Mouse (Mus musculus) intestine, embryonic 16.5 days (tissue): ENCODE measurements at regions not wholly inside any gene's neighbourhood (a gene's known extent, or its start where the extent isn't known, plus 50 kb on each side); places are given as distances from the start of the nearest gene placed in this dataset.

Experiments used
- ATAC-seq: fragments of 200-750 bp; cut with Nextera tagmentation; 2 replicates; pipeline ENCODE4 v1.8.0; 2017; ENCODE audit warnings: moderate TSS enrichment, moderate library complexity
- H3K27ac ChIP-seq: fragments of 300-500 bp; sonication (generic); 2 replicates; pipeline ENCODE4 v1.5.1; 2014; ENCODE audit warnings: mild to moderate bottlenecking, low read length
- H3K27me3 ChIP-seq: fragments of 300-500 bp; sonication (generic); replicated peaks from 2 replicates; pipeline ENCODE4 v1.6.1; 2014; ENCODE audit warnings: low read length, control low read depth, mixed read lengths; ENCODE audit not compliant: control insufficient read depth, insufficient read depth
- H3K36me3 ChIP-seq: fragments of 300-500 bp; sonication (generic); 2 replicates; pipeline ENCODE4 v1.6.1; 2014; ENCODE audit warnings: low read length, control low read depth; ENCODE audit not compliant: control insufficient read depth, insufficient read depth
- H3K4me1 ChIP-seq: fragments of 300-500 bp; sonication (generic); 2 replicates; pipeline ENCODE4 v1.6.1; 2014; ENCODE audit warnings: low read length, control low read depth, mixed read lengths; ENCODE audit not compliant: control insufficient read depth, insufficient read depth
- H3K4me2 ChIP-seq: fragments of 300-500 bp; sonication (generic); 2 replicates; pipeline ENCODE4 v1.6.1; 2014; ENCODE audit warnings: low read depth, low read length, control low read depth
- H3K4me3 ChIP-seq: fragments of 300-500 bp; sonication (generic); 2 replicates; pipeline ENCODE4 v1.5.1; 2014; ENCODE audit warnings: mild to moderate bottlenecking, low read length
- H3K9ac ChIP-seq: fragments of 300-500 bp; sonication (generic); 2 replicates; pipeline ENCODE4 v1.6.1; 2014; ENCODE audit warnings: low read depth, low read length
- H3K9me3 ChIP-seq: fragments of 300-500 bp; sonication (generic); 2 replicates; pipeline ENCODE4 v1.6.1; 2016; ENCODE audit warnings: low read length, control low read depth; ENCODE audit not compliant: control insufficient read depth
- WGBS: fragments of 180-500 bp; shearing (Covaris S2); extraction: QIAGEN DNeasy Blood & Tissue Kit; methylation state at CpG from one replicate; pipeline ENCODE4 v1.1.7; 2014; 5-methylcytosine and 5-hydroxymethylcytosine counted together

- Histone ChIP-seq H3K27ac (no peak overlapping the region), H3K9ac (no peak overlapping the region), H3K4me2 (no peak overlapping the region), H3K36me3 (no peaks in the 10 kb centered on the region), H3K4me3 (no peak overlapping the region), H3K27me3 (no peaks in the 10 kb centered on the region), H3K9me3 (no peaks in the 10 kb centered on the region), H3K4me1 (no peaks in the 10 kb centered on the region)
- WGBS: 82% methylated on average over 6 of the region's 6 CpGs
- ATAC-seq: no peak
Measured at GRCm38 (mm10) chr17:67569865-67570264, 62.7 kb downstream of the Lrrc30 start.

GRCm38 (mm10) chr17:67566216-67566615 is 66.3 kb downstream of the Lrrc30 start:
- no peak for ATAC-seq
- H3K27ac ChIP-seq: no peak overlapping the region
- no peak overlapping the region for H3K9ac ChIP-seq
- H3K27me3 ChIP-seq: no peaks in the 10 kb centered on the region
- WGBS: 71% methylated on average over 11 of the region's 11 CpGs
- no peaks in the 10 kb centered on the region for H3K36me3 ChIP-seq
- no peak overlapping the region for H3K4me3 ChIP-seq
- H3K4me1 ChIP-seq: no peaks in the 10 kb centered on the region
- H3K4me2 ChIP-seq: no peak overlapping the region
- no peaks in the 10 kb centered on the region for H3K9me3 ChIP-seq

GRCm38 (mm10) chr17:67565746-67566145 is 66.8 kb downstream of the Lrrc30 start:
- Histone ChIP-seq H3K27me3 (no peaks in the 10 kb centered on the region), H3K9ac (no peak overlapping the region), H3K4me1 (no peaks in the 10 kb centered on the region), H3K4me2 (no peak overlapping the region), H3K4me3 (no peak overlapping the region), H3K9me3 (no peaks in the 10 kb centered on the region), H3K36me3 (no peaks in the 10 kb centered on the region), H3K27ac (no peak overlapping the region)
- WGBS: 35% methylated on average over 3 of the region's 3 CpGs
- no peak for ATAC-seq

GRCm38 (mm10) chr17:67564845-67565244 is 67.7 kb downstream of the Lrrc30 start:
- no peaks in the 10 kb centered on the region for H3K27me3 ChIP-seq
- H3K9me3 ChIP-seq: no peaks in the 10 kb centered on the region
- WGBS: 50% methylated on average over 3 of the region's 3 CpGs
- H3K4me2 ChIP-seq: no peak overlapping the region
- no peak for ATAC-seq
- H3K4me3 ChIP-seq: no peak overlapping the region
- no peaks in the 10 kb centered on the region for H3K36me3 ChIP-seq
- no peak overlapping the region for H3K27ac ChIP-seq
- H3K9ac ChIP-seq: no peak overlapping the region
- no peaks in the 10 kb centered on the region for H3K4me1 ChIP-seq

GRCm38 (mm10) chr17:67563036-67563435 is 69.5 kb downstream of the Lrrc30 start:
- H3K4me1 ChIP-seq: no peaks in the 10 kb centered on the region

GRCm38 (mm10) chr17:67561802-67562201 is 70.7 kb downstream of the Lrrc30 start:
- no peak for ATAC-seq
- WGBS: 54% methylated on average over 4 of the region's 4 CpGs

More at GRCm38 (mm10) chr17:67563036-67563435, 69.5 kb downstream of the Lrrc30 start:
- H3K36me3 ChIP-seq: no peaks in the 10 kb centered on the region
- no peak overlapping the region for H3K9ac ChIP-seq
- WGBS: 76% methylated on average over 7 of the region's 7 CpGs
- ATAC-seq: no peak
- H3K27me3 ChIP-seq: no peaks in the 10 kb centered on the region
- no peak overlapping the region for H3K4me3 ChIP-seq
- H3K4me2 ChIP-seq: no peak overlapping the region
- no peak overlapping the region for H3K27ac ChIP-seq
- no peaks in the 10 kb centered on the region for H3K9me3 ChIP-seq

GRCm38 (mm10) chr17:67557351-67557870 is 75.1 kb downstream of the Lrrc30 start:
- ATAC-seq: no peak
- Histone ChIP-seq H3K4me3 (no peak overlapping the region), H3K27me3 (no peaks in the 10 kb centered on the region), H3K9me3 (no peaks in the 10 kb centered on the region), H3K4me1 (no peaks in the 10 kb centered on the region), H3K27ac (no peak overlapping the region), H3K9ac (no peak overlapping the region), H3K36me3 (no peaks in the 10 kb centered on the region), H3K4me2 (no peak overlapping the region)
- 59% methylated on average over 7 of the region's 7 CpGs for whole genome bisulfite sequencing

More at GRCm38 (mm10) chr17:67561802-67562201, 70.7 kb downstream of the Lrrc30 start:
- Histone ChIP-seq H3K27me3 (no peaks in the 10 kb centered on the region), H3K36me3 (no peaks in the 10 kb centered on the region), H3K9ac (no peak overlapping the region), H3K4me1 (no peaks in the 10 kb centered on the region), H3K4me2 (no peak overlapping the region), H3K9me3 (no peaks in the 10 kb centered on the region), H3K27ac (no peak overlapping the region), H3K4me3 (no peak overlapping the region)

GRCm38 (mm10) chr17:67552581-67553139 is 79.9 kb downstream of the Lrrc30 start:
- 82% methylated on average over 21 of the region's 21 CpGs for WGBS
- Histone ChIP-seq H3K4me2 (no peak overlapping the region), H3K4me3 (no peak overlapping the region), H3K27ac (no peak overlapping the region), H3K9ac (no peak overlapping the region), H3K36me3 (no peaks in the 10 kb centered on the region), H3K4me1 (no peaks in the 10 kb centered on the region), H3K9me3 (no peaks in the 10 kb centered on the region), H3K27me3 (no peaks in the 10 kb centered on the region)
- no peak for ATAC-seq

GRCm38 (mm10) chr17:67548966-67549700 is 83.4 kb downstream of the Lrrc30 start:
- H3K27ac ChIP-seq: no peak overlapping the region
- H3K36me3 ChIP-seq: no peaks in the 10 kb centered on the region
- ATAC-seq: no peak
- 38% methylated on average over 11 of the region's 11 CpGs for WGBS
- H3K4me3 ChIP-seq: no peak overlapping the region
- H3K27me3 ChIP-seq: no peaks in the 10 kb centered on the region
- H3K4me2 ChIP-seq: no peak overlapping the region
- no peaks in the 10 kb centered on the region for H3K4me1 ChIP-seq
- H3K9ac ChIP-seq: no peak overlapping the region
- H3K9me3 ChIP-seq: 0 out of 2 replicates have a peak, but pooled peaks cover 3% of the 10 kb centered on the region
